15 mouse cellular contexts compared by ENCODE assay signal in the genomic region with DNA sequence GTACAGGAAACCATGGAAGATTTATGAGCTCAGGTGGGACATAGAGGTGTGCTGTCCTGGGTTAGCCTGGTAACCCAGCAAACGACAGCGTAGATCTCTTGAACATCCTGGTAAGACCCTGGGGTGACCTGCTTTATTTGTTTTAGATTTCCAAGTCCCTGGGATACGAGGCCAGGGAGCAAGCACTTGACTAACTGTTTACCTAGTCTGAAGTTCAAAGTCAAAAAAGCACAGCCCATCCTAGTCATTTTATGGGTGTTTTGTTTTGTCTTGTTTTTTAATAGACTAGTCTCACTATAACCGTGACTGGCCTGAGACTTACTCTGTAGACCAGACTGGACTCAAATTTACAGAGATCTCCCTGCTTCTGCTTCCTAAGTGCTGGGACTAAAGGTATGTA.
"Had no signal": no experiment of that assay in that cellular context is flagged by ENCODE, and none has a peak within 500 bp of the region (broad histone marks: within the 10 kb centered on the region; RNA-seq: fewer than 3 reads in every experiment).

No protein-coding gene starts in this region.

- H3K4me2 ChIP-seq: limb, embryonic 12.5 days; neural tube, embryonic 15.5 days had no signal

- H3K9me3 ChIP-seq: limb, embryonic 12.5 days; midbrain, embryonic 10.5 days; neural tube, embryonic 15.5 days had no signal

- H3K27me3 ChIP-seq: limb, embryonic 12.5 days; neural tube, embryonic 15.5 days had no signal

- DNase-seq: kidney, postnatal 25 days; layer of hippocampus, adult 9-11 months; layer of hippocampus, postnatal 36 days; lung, adult 18-20 months; lung, postnatal 4 days; midbrain, embryonic 14.5 days; right cerebral cortex, adult 18-20 months; right cerebral cortex, postnatal 25 days; thymus, adult 18-20 months; thymus, postnatal 14 days had no signal

- H3K9ac ChIP-seq: limb, embryonic 12.5 days; neural tube, embryonic 15.5 days had no signal

- H3K36me3 ChIP-seq: limb, embryonic 12.5 days; neural tube, embryonic 15.5 days had no signal

- H3K27ac ChIP-seq: hindbrain, postnatal 0 days; limb, embryonic 12.5 days; midbrain, embryonic 10.5 days; neural tube, embryonic 15.5 days had no signal

- ATAC-seq: hindbrain, postnatal 0 days had no signal

- H3K4me3 ChIP-seq: limb, embryonic 12.5 days; midbrain, embryonic 10.5 days; myocyte; neural tube, embryonic 15.5 days had no signal

- H3K4me1 ChIP-seq: limb, embryonic 12.5 days; neural tube, embryonic 15.5 days had no signal
